Mouse (Mus musculus): ENCODE results near the gene Egfl7. TPM values are rescaled to one million over a fixed set of nuclear protein-coding genes. Genes with fewer than 3 reads are reported as not detected.

Gene Egfl7
- polyA plus RNA-seq, 1 experiment from 2014 or later = 75.7 TPM

DNA sequence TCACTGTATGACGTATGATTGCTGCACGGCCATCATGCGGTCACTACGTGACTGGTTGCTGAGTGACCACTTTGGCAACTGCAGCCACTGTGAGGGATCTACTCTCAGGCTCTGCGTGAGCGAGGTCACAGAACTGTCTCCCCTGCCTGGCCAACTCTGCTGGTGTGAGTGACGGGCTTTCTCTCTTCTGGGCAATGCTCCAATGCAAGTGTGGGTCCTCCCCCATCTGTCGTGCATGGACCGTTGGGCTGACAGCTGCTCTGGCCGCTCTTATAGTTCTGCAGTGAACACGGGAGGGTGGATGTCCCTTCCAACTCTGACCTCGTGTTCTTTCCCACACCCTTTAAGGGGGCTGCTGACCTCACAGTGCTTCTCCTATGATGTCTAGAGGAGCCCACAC is 6.4 kb upstream of the Egfl7 start:
- no peak for DNase-seq (ENCODE audit: low spot score)
- 69% methylated on average over 12 of the region's 12 CpGs for WGBS
- Histone ChIP-seq H3K4me2 (ENCODE audit: low read depth) (no peak overlapping the region), H3K27ac (ENCODE audit: low read depth, low read length) (no peak overlapping the region), H3K9me3 (ENCODE audit: control insufficient read depth, low read length) (no peaks in the 10 kb centered on the region), H3K9ac (ENCODE audit: low read length) (no peak overlapping the region), H3K36me3 (ENCODE audit: control insufficient read depth, insufficient read depth, low read length) (no peaks in the 10 kb centered on the region), H3K4me3 (ENCODE audit: low read depth, low read length) (no peak overlapping the region), H3K27me3 (ENCODE audit: control insufficient read depth, insufficient read depth, low read length) (no peaks in the 10 kb centered on the region), H3K4me1 (ENCODE audit: control insufficient read depth, insufficient read depth, low read length) (peaks cover 17% of the 10 kb centered on the region; the same call in 1 of the 2 replicates)
- no peak for ATAC-seq (ENCODE audit: insufficient read depth, low FRiP score, low TSS enrichment)

DNA sequence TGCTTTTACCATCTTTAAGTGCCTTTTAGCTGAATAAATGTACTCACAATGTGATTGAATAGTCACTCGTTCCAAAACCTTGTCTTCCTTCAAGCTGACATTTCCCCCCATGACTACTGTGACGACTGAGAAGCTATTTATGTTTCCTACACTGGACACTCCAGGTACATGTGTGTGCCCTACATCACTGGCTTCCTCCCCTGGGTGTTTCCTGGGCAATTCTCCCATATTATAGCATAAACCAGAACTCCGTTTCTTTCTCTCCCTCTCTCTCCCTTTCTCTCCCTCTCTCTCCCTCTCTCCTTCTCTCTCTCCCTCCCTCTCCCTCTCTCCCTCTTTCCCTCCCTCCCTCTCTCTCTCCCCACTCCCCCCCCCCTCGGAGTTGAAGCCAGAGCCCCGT is 6.0 kb upstream of the Egfl7 start:
- Histone ChIP-seq H3K9me3 (ENCODE audit: control insufficient read depth, low read length) (no peaks in the 10 kb centered on the region), H3K27me3 (ENCODE audit: control insufficient read depth, insufficient read depth, low read length) (no peaks in the 10 kb centered on the region), H3K27ac (ENCODE audit: low read depth, low read length) (no peak overlapping the region), H3K9ac (ENCODE audit: low read length) (no peak overlapping the region), H3K4me3 (ENCODE audit: low read depth, low read length) (no peak overlapping the region), H3K36me3 (ENCODE audit: control insufficient read depth, insufficient read depth, low read length) (no peaks in the 10 kb centered on the region), H3K4me1 (ENCODE audit: control insufficient read depth, insufficient read depth, low read length) (peaks cover 18% of the 10 kb centered on the region; the same call in 1 of the 2 replicates), H3K4me2 (ENCODE audit: low read depth) (no peak overlapping the region)
- DNase-seq (ENCODE audit: low spot score) (no peak), ATAC-seq (ENCODE audit: insufficient read depth, low FRiP score, low TSS enrichment) (no peak)
- WGBS = 36% methylated on average over 5 of the region's 5 CpGs

DNA sequence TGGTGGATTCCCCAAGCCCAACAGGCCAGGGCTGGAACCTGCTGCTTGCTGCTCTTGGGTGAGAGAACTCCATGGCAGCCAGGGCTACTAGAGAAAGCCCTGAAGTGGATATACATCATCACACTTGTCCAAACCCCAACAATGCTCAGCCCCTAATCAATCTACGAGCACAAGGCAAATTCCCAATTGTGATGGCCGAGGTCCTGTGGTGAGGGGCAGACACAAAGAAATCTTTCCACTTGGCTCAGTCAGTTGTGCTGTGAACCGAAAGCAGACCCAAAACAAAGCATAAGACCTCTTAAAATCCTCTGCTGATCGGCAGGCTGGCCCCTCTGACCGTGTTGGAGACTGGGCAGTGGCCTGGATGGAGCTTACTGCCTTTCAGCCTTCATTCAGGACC is 5.0 kb upstream of the Egfl7 start:
- ATAC-seq (ENCODE audit: insufficient read depth, low FRiP score, low TSS enrichment) = no peak
- DNase-seq (ENCODE audit: low spot score) = no peak
- 36% methylated on average over 5 of the region's 5 CpGs for WGBS
- Histone ChIP-seq H3K36me3 (ENCODE audit: control insufficient read depth, insufficient read depth, low read length) (no peaks in the 10 kb centered on the region), H3K27me3 (ENCODE audit: control insufficient read depth, insufficient read depth, low read length) (no peaks in the 10 kb centered on the region), H3K4me2 (ENCODE audit: low read depth) (no peak overlapping the region), H3K9ac (ENCODE audit: low read length) (no peak overlapping the region; the same call in 1 of the 2 replicates), H3K4me3 (ENCODE audit: low read depth, low read length) (no peak overlapping the region), H3K4me1 (ENCODE audit: control insufficient read depth, insufficient read depth, low read length) (peaks cover 18% of the 10 kb centered on the region; the same call in 1 of the 2 replicates), H3K27ac (ENCODE audit: low read depth, low read length) (no peak overlapping the region), H3K9me3 (ENCODE audit: control insufficient read depth, low read length) (no peaks in the 10 kb centered on the region)

DNA sequence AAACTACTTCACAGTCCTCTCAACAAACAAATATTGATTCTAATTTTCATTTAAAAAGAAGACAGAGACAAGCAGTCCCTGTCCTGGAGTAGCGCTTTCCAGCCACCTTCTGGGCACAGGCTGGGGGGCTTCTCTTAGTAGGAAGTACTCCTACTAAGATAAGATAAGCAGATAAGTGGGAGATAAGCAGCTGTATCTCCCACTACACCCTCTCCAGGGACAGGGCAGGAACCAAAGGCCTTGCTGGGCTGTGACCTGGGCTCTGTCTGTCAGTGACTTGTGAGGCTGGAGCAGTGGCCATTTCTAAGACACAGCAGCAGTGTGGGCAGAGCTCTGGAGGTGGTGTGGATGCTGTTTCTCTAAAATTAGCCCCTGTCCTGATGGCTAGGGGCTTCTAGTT is 4.4 kb upstream of the Egfl7 start:
- no peaks in the 10 kb centered on the region for H3K9me3 ChIP-seq (ENCODE audit: control insufficient read depth, low read length)
- DNase-seq (ENCODE audit: low spot score) (no peak), ATAC-seq (ENCODE audit: insufficient read depth, low FRiP score, low TSS enrichment) (no peak)
- peaks cover 18% of the 10 kb centered on the region; the same call in 1 of the 2 replicates for H3K4me1 ChIP-seq (ENCODE audit: control insufficient read depth, insufficient read depth, low read length)
- no peaks in the 10 kb centered on the region for H3K36me3 ChIP-seq (ENCODE audit: control insufficient read depth, insufficient read depth, low read length)
- H3K27ac ChIP-seq (ENCODE audit: low read depth, low read length) = peak overlapping the region; percentile 11; the same call in 1 of the 2 replicates
- WGBS = 94% methylated on average over 1 of the region's 1 CpGs
- H3K4me2 ChIP-seq (ENCODE audit: low read depth) = no peak overlapping the region
- H3K4me3 ChIP-seq (ENCODE audit: low read depth, low read length) = no peak overlapping the region
- no peaks in the 10 kb centered on the region for H3K27me3 ChIP-seq (ENCODE audit: control insufficient read depth, insufficient read depth, low read length)
- H3K9ac ChIP-seq (ENCODE audit: low read length) = no peak overlapping the region

DNA sequence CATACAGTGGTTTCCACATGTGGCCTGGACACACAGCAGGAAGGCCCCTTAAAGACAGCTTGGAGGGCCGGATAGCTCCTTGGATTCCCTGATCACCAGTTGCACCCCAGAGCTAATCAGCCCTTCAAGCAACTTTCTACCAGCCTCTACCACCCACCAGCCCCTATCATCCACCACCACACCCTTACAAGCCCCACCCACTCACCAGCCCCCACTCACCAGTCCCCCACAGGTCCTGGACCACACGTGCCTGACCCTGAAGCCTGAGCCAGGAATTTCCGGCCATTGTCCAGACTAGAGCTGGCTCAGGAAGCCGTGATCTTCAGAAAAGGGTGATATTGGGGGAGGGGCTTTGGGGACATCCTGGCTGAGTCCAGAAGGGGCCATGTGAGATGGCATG is 3.9 kb upstream of the Egfl7 start:
- Histone ChIP-seq H3K36me3 (ENCODE audit: control insufficient read depth, insufficient read depth, low read length) (no peaks in the 10 kb centered on the region), H3K4me1 (ENCODE audit: control insufficient read depth, insufficient read depth, low read length) (peaks cover 18% of the 10 kb centered on the region; the same call in 1 of the 2 replicates), H3K9ac (ENCODE audit: low read length) (no peak overlapping the region), H3K27me3 (ENCODE audit: control insufficient read depth, insufficient read depth, low read length) (no peaks in the 10 kb centered on the region), H3K4me3 (ENCODE audit: low read depth, low read length) (no peak overlapping the region), H3K4me2 (ENCODE audit: low read depth) (no peak overlapping the region), H3K9me3 (ENCODE audit: control insufficient read depth, low read length) (no peaks in the 10 kb centered on the region), H3K27ac (ENCODE audit: low read depth, low read length) (peak overlapping the region; percentile 11; the same call in 1 of the 2 replicates)
- 57% methylated on average over 4 of the region's 4 CpGs for WGBS
- ATAC-seq (ENCODE audit: insufficient read depth, low FRiP score, low TSS enrichment) (no peak), DNase-seq (ENCODE audit: low spot score) (no peak)

DNA sequence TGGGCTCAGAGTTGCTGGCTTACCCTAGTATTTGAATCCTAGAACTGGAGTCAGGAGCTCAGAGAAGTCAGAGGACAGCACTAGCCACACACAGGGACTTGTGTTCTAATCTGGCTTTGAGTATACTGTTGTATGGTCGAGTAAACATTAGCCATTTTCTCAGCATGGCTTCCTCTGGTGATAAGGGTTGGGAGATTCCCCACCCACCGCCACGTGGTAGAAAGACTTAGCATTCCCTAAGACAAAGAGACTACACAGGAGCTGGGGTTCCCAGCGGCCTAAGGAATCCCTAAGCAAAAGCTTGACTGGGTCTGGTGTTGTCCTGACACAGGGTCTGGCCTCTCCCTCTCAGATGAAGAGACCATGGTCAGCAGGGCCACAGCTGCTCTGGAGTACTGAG is 3.4 kb upstream of the Egfl7 start:
- Histone ChIP-seq H3K9ac (ENCODE audit: low read length) (no peak overlapping the region), H3K4me1 (ENCODE audit: control insufficient read depth, insufficient read depth, low read length) (peaks cover 18% of the 10 kb centered on the region; the same call in 1 of the 2 replicates), H3K36me3 (ENCODE audit: control insufficient read depth, insufficient read depth, low read length) (no peaks in the 10 kb centered on the region), H3K27ac (ENCODE audit: low read depth, low read length) (0 out of 2 replicates have a peak overlapping the region, but pooled peaks have one; percentile 14), H3K27me3 (ENCODE audit: control insufficient read depth, insufficient read depth, low read length) (no peaks in the 10 kb centered on the region), H3K4me2 (ENCODE audit: low read depth) (no peak overlapping the region), H3K9me3 (ENCODE audit: control insufficient read depth, low read length) (no peaks in the 10 kb centered on the region), H3K4me3 (ENCODE audit: low read depth, low read length) (no peak overlapping the region)
- no peak for ATAC-seq (ENCODE audit: insufficient read depth, low FRiP score, low TSS enrichment)
- 65% methylated on average over 4 of the region's 4 CpGs for WGBS
- no peak for DNase-seq (ENCODE audit: low spot score)

DNA sequence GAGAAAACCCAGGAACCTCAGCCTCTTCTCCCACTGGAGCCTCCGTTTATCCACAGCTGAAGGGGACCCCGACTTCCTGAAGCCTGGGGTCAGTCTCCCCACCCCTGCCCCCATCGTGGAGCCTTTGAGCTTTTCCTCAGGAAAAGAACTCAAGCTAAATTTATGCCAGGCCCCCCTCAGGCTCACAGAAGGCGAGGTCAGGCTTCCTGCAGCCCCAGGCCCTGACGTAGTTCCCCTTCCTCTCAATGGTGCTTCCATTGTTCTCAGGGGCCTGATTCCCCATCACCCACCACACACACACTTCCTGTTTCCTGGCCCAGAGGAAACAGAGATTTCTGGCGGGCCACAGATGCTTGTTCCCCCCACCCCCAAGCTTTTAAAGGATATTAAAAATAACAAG is 1.4 kb upstream of the Egfl7 start:
- DNase-seq (ENCODE audit: low spot score) = no peak
- WGBS = 60% methylated on average over 6 of the region's 6 CpGs
- Histone ChIP-seq H3K9me3 (ENCODE audit: control insufficient read depth, low read length) (no peaks in the 10 kb centered on the region), H3K4me2 (ENCODE audit: low read depth) (no peak overlapping the region), H3K27me3 (ENCODE audit: control insufficient read depth, insufficient read depth, low read length) (no peaks in the 10 kb centered on the region), H3K4me3 (ENCODE audit: low read depth, low read length) (no peak overlapping the region), H3K4me1 (ENCODE audit: control insufficient read depth, insufficient read depth, low read length) (peaks cover 18% of the 10 kb centered on the region; the same call in 1 of the 2 replicates), H3K27ac (ENCODE audit: low read depth, low read length) (no peak overlapping the region), H3K9ac (ENCODE audit: low read length) (peak overlapping the region; percentile 39), H3K36me3 (ENCODE audit: control insufficient read depth, insufficient read depth, low read length) (no peaks in the 10 kb centered on the region)
- no peak for ATAC-seq (ENCODE audit: insufficient read depth, low FRiP score, low TSS enrichment)

DNA sequence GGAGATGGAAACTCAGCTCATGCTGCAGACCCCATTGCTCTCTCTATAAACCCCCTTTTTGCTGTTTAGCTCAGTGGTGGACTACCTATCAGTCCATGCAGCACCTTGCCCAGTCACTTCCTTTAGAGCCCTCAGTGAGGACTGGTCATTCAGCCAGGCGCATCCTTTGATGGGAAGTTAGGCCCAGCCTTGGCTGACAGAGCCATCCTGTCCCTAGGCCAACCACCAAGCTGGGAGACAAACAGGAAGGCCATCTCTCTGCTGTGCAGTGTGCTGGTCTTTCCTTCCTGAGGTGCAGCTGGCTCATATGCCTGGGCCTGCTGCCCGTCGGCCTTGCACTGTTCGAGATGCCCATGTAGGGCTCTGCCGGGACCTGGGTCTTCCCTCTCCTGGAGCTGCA is 937 bp downstream of the Egfl7 start:
- Histone ChIP-seq H3K9me3 (ENCODE audit: control insufficient read depth, low read length) (no peaks in the 10 kb centered on the region), H3K4me2 (ENCODE audit: low read depth) (no peak overlapping the region), H3K4me1 (ENCODE audit: control insufficient read depth, insufficient read depth, low read length) (peaks cover 11% of the 10 kb centered on the region; the same call in 1 of the 2 replicates), H3K9ac (ENCODE audit: low read length) (no peak overlapping the region), H3K36me3 (ENCODE audit: control insufficient read depth, insufficient read depth, low read length) (no peaks in the 10 kb centered on the region), H3K27ac (ENCODE audit: low read depth, low read length) (no peak overlapping the region), H3K4me3 (ENCODE audit: low read depth, low read length) (no peak overlapping the region), H3K27me3 (ENCODE audit: control insufficient read depth, insufficient read depth, low read length) (no peaks in the 10 kb centered on the region)
- WGBS = 87% methylated on average over 5 of the region's 5 CpGs
- DNase-seq (ENCODE audit: low spot score) = no peak
- no peak for ATAC-seq (ENCODE audit: insufficient read depth, low FRiP score, low TSS enrichment)

DNA sequence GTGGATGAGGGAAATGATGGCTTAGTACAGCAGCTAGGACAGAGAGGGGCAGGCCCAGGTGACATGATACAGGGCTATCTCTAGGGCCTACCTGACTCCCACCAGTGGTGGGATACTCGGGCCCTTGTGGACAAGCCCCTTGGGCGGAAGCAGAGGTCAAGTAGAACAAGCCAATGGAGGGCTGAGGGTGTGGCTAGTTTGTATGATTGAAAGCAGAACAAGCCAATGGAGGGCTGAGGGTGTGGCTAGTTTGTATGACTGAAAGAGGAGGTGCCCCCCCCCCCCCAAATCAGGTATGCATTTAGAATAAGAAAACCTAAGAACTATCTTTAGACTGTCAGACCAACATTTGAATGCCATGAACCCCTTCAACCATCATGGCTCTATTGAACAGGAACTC is 2.4 kb downstream of the Egfl7 start:
- H3K4me3 ChIP-seq (ENCODE audit: low read depth, low read length) = no peak overlapping the region
- 69% methylated on average over 2 of the region's 2 CpGs for WGBS
- ATAC-seq (ENCODE audit: insufficient read depth, low FRiP score, low TSS enrichment) (no peak), DNase-seq (ENCODE audit: low spot score) (no peak)
- no peaks in the 10 kb centered on the region for H3K36me3 ChIP-seq (ENCODE audit: control insufficient read depth, insufficient read depth, low read length)
- H3K4me2 ChIP-seq (ENCODE audit: low read depth) = no peak overlapping the region
- peaks cover 11% of the 10 kb centered on the region; the same call in 1 of the 2 replicates for H3K4me1 ChIP-seq (ENCODE audit: control insufficient read depth, insufficient read depth, low read length)
- no peaks in the 10 kb centered on the region for H3K27me3 ChIP-seq (ENCODE audit: control insufficient read depth, insufficient read depth, low read length)
- no peak overlapping the region for H3K27ac ChIP-seq (ENCODE audit: low read depth, low read length)
- no peaks in the 10 kb centered on the region for H3K9me3 ChIP-seq (ENCODE audit: control insufficient read depth, low read length)
- no peak overlapping the region for H3K9ac ChIP-seq (ENCODE audit: low read length)
